Mouse (Mus musculus) MEL (cell line): Measurements from ENCODE around the gene Gadd45g. TPM values are rescaled to one million over a fixed set of nuclear protein-coding genes. Genes with fewer than 3 reads are reported as not detected.

ENCODE experiments used
- DNase-seq: peaks from one replicate; pipeline ENCODE4 v3.0.0; 2011; ENCODE audit warnings: low read depth, low spot score
- H3K27ac ChIP-seq: 2 replicates; pipeline ENCODE4 v1.5.1; 2012; ENCODE audit warnings: low read depth, mild to moderate bottlenecking, control low read depth, low read length, moderate library complexity; ENCODE audit not compliant: control insufficient read depth
- H3K27me3 ChIP-seq, 2 experiments: fragments of 150-350 bp in 1 of 2; sonication (generic) in 1 of 2; 2 replicates each; pipeline ENCODE4 v1.6.1; 2012; ENCODE audit warnings: low read length in 2 of 2, mild to moderate bottlenecking in 2 of 2, improper control_type of control experiment in 1 of 2, moderate library complexity in 1 of 2; ENCODE audit not compliant: insufficient read depth in 2 of 2, control insufficient read depth in 1 of 2
- H3K36me3 ChIP-seq, 2 experiments: 2 replicates each; pipeline ENCODE4 v1.6.1; 2012 to 2014; ENCODE audit warnings: low read length in 2 of 2, improper control_type of control experiment in 1 of 2, inconsistent platforms in 1 of 2, mild to moderate bottlenecking in 1 of 2; ENCODE audit not compliant: insufficient read depth in 2 of 2, control insufficient read depth in 1 of 2
- H3K4me1 ChIP-seq, 2 experiments: fragments of 150-350 bp in 1 of 2; sonication (generic) in 1 of 2; 2 replicates each; pipeline ENCODE4 v1.6.1; 2012; ENCODE audit warnings: low read length in 2 of 2, improper control_type of control experiment in 1 of 2, mild to moderate bottlenecking in 1 of 2; ENCODE audit not compliant: insufficient read depth in 2 of 2, control insufficient read depth in 1 of 2
- H3K4me3 ChIP-seq, 2 experiments: fragments of 150-350 bp in 1 of 2; sonication (generic) in 1 of 2; 2 replicates each; pipeline ENCODE4 v1.5.1; 2012; ENCODE audit warnings: low read depth in 2 of 2, low read length in 2 of 2, mild to moderate bottlenecking in 2 of 2, moderate library complexity in 2 of 2, control low read depth in 1 of 2, improper control_type of control experiment in 1 of 2; ENCODE audit not compliant: control insufficient read depth in 1 of 2, insufficient read depth in 1 of 2
- H3K79me2 ChIP-seq: 2 replicates; pipeline ENCODE4 v1.6.1; 2012; ENCODE audit warnings: mild to moderate bottlenecking, low read length, moderate library complexity; ENCODE audit not compliant: control insufficient read depth, poor library complexity, insufficient read depth
- H3K9ac ChIP-seq: 2 replicates; pipeline ENCODE4 v1.6.1; 2012; ENCODE audit warnings: low read depth, mild to moderate bottlenecking, control low read depth, low read length, moderate library complexity; ENCODE audit not compliant: control insufficient read depth, poor library complexity, severe bottlenecking
- H3K9me3 ChIP-seq: fragments of 150-350 bp; sonication (generic); replicated peaks from 2 replicates; pipeline ENCODE4 v1.6.1; 2012; ENCODE audit warnings: mild to moderate bottlenecking, low read length, improper control_type of control experiment, moderate library complexity; ENCODE audit not compliant: insufficient read depth
- CHD1 ChIP-seq: IDR thresholded peaks from 2 replicates; pipeline ENCODE4 v1.6.1; 2012; ENCODE audit warnings: low read depth, mild to moderate bottlenecking, inconsistent platforms, low read length, improper control_type of control experiment
- CHD2 ChIP-seq: IDR thresholded peaks from 2 replicates; pipeline ENCODE4 v1.6.1; 2011; ENCODE audit warnings: low read length, improper control_type of control experiment
- CTCF ChIP-seq, 3 experiments: IDR thresholded peaks in 2 of 3; conservative IDR thresholded peaks in 1 of 3; 2 replicates each; pipeline ENCODE4 v1.5.1; 2011 to 2012; ENCODE audit warnings: low read length in 3 of 3, low read depth in 2 of 3, mild to moderate bottlenecking in 2 of 3, improper control_type of control experiment in 1 of 3, inconsistent platforms in 1 of 3, mixed read lengths in 1 of 3, moderate library complexity in 1 of 3; ENCODE audit not compliant: control insufficient read depth in 1 of 3, insufficient read depth in 1 of 3, poor library complexity in 1 of 3, severe bottlenecking in 1 of 3
- E2F4 ChIP-seq: IDR thresholded peaks from 2 replicates; pipeline ENCODE4 v1.6.1; 2011; ENCODE audit warnings: low read depth, low read length, improper control_type of control experiment, borderline replicate concordance
- EP300 ChIP-seq, 2 experiments: IDR thresholded peaks; 2 replicates each; pipeline ENCODE4 v1.6.1; 2011; ENCODE audit warnings: improper control_type of control experiment in 2 of 2, low read length in 2 of 2, low read depth in 1 of 2, mild to moderate bottlenecking in 1 of 2
- GABPA ChIP-seq: IDR thresholded peaks from 2 replicates; pipeline ENCODE4 v1.6.1; 2012; ENCODE audit warnings: low read depth, mild to moderate bottlenecking, inconsistent platforms, low read length, improper control_type of control experiment, moderate library complexity
- HCFC1 ChIP-seq: IDR thresholded peaks from 2 replicates; pipeline ENCODE4 v1.6.1; 2012; ENCODE audit warnings: low read depth, mild to moderate bottlenecking, inconsistent platforms, low read length, improper control_type of control experiment, moderate library complexity
- MAZ ChIP-seq: IDR thresholded peaks from 2 replicates; pipeline ENCODE4 v1.6.1; 2012; ENCODE audit warnings: low read depth, mild to moderate bottlenecking, inconsistent platforms, low read length, improper control_type of control experiment
- MEF2A ChIP-seq: IDR thresholded peaks from 2 replicates; pipeline ENCODE4 v1.6.1; 2014; ENCODE audit warnings: low read depth, mild to moderate bottlenecking, inconsistent platforms, low read length, improper control_type of control experiment; ENCODE audit not compliant: poor library complexity, insufficient replicate concordance, severe bottlenecking; ENCODE audit errors: extremely low read depth
- POLR2A ChIP-seq, 2 experiments: IDR thresholded peaks; 2 replicates each; pipeline ENCODE4 v1.6.1; 2011 to 2012; ENCODE audit warnings: low read length in 2 of 2, mild to moderate bottlenecking in 2 of 2, control low read depth in 1 of 2, improper control_type of control experiment in 1 of 2, low read depth in 1 of 2, moderate library complexity in 1 of 2; ENCODE audit not compliant: control insufficient read depth in 1 of 2, insufficient read depth in 1 of 2, poor library complexity in 1 of 2
- POLR2AphosphoS2 ChIP-seq: IDR thresholded peaks from 2 replicates; pipeline ENCODE4 v1.6.1; 2011; ENCODE audit warnings: low read length, improper control_type of control experiment
- POLR2AphosphoS5 ChIP-seq: IDR thresholded peaks from 2 replicates; pipeline ENCODE4 v1.6.1; 2012; ENCODE audit warnings: low read depth, borderline replicate concordance, mild to moderate bottlenecking, inconsistent platforms, low read length, moderate library complexity, mixed read lengths
- RAD21 ChIP-seq: IDR thresholded peaks from 2 replicates; pipeline ENCODE4 v1.6.1; 2011; ENCODE audit warnings: mild to moderate bottlenecking, low read depth, low read length, improper control_type of control experiment
- RCOR1 ChIP-seq: IDR thresholded peaks from 2 replicates; pipeline ENCODE4 v1.6.1; 2012; ENCODE audit warnings: low read depth, mild to moderate bottlenecking, inconsistent platforms, low read length, improper control_type of control experiment
- SIN3A ChIP-seq: IDR thresholded peaks from 2 replicates; pipeline ENCODE4 v1.6.1; 2012; ENCODE audit warnings: low read length, improper control_type of control experiment, inconsistent platforms
- TAL1 ChIP-seq: IDR thresholded peaks from 2 replicates; pipeline ENCODE4 v1.6.1; 2012; ENCODE audit warnings: mild to moderate bottlenecking, inconsistent platforms, low read length, moderate library complexity, mixed read lengths
- USF2 ChIP-seq, 2 experiments: IDR thresholded peaks; 2 replicates each; pipeline ENCODE4 v1.6.1; 2011 to 2012; ENCODE audit warnings: improper control_type of control experiment in 2 of 2, low read length in 2 of 2, borderline replicate concordance in 1 of 2, inconsistent platforms in 1 of 2, low read depth in 1 of 2, mild to moderate bottlenecking in 1 of 2; ENCODE audit not compliant: insufficient read depth in 1 of 2
- ZMIZ1 ChIP-seq: IDR thresholded peaks from 2 replicates; pipeline ENCODE4 v1.6.1; 2012; ENCODE audit warnings: low read depth, mild to moderate bottlenecking, inconsistent platforms, low read length, improper control_type of control experiment, moderate library complexity
- polyA plus RNA-seq, 2 experiments: library from polyadenylated mRNA; stranded (reverse) in 1 of 2; unstranded in 1 of 2; fragments of >175 nt in 1 of 2; fragments of >200 nt in 1 of 2; gene quantifications; 2 replicates each; pipeline versions ENCODE4 v1.2.1 to v1.2.4; 2012; ENCODE audit warnings: low replicate concordance in 2 of 2, low read depth in 1 of 2; ENCODE audit not compliant: insufficient read length in 2 of 2, insufficient read depth in 1 of 2, missing spikeins in 1 of 2
- total RNA-seq: library from RNA; depleted of rRNA; stranded (reverse); fragments of 300-350 nt; gene quantifications from 2 replicates; pipeline ENCODE4 v1.2.3, GENCODE M21; 2012

The Gadd45g gene
- total and polyA plus RNA-seq, 3 experiments = 7.2 to 11.0 TPM; not detected in 1

- no peak for DNase-seq
- no peak for TF ChIP-seq GABPA
- Histone ChIP-seq H3K79me2 (no peaks in the 10 kb centered on the region), H3K4me3 (no peak overlapping the region), H3K4me1 (no peaks in the 10 kb centered on the region), H3K9me3 (no peaks in the 10 kb centered on the region), H3K27me3 (no peaks in the 10 kb centered on the region), H3K9ac (no peak overlapping the region), H3K36me3 (no peaks in the 10 kb centered on the region), H3K27ac (no peak overlapping the region)
Measured at GRCm38 (mm10) chr13:51879571-51879970, 33.1 kb downstream of the Gadd45g start.

GRCm38 (mm10) chr13:51880019-51880418 is 33.5 kb downstream of the Gadd45g start:
- no peaks in the 10 kb centered on the region for H3K27me3 ChIP-seq
- H3K79me2 ChIP-seq = no peaks in the 10 kb centered on the region
- H3K4me1 ChIP-seq = no peaks in the 10 kb centered on the region
- no peaks in the 10 kb centered on the region for H3K9me3 ChIP-seq
- DNase-seq = no peak
- no peak overlapping the region for H3K9ac ChIP-seq
- H3K27ac ChIP-seq = no peak overlapping the region
- TF ChIP-seq RAD21 (no peak), ZMIZ1 (no peak), CHD2 (no peak), RCOR1 (no peak), MAZ (no peak), EP300 (IDR thresholded peaks at IDR 0.05; ENCODE audit: low read depth in 1 of 2, low read length in 2 of 2) (no peak), SIN3A (no peak), CTCF (IDR thresholded peaks at IDR 0.05 in 2 of 3, conservative IDR thresholded peaks at IDR 0.05 in 1 of 3; ENCODE audit: control insufficient read depth in 1 of 3, insufficient read depth in 1 of 3, low read depth in 2 of 3, low read length in 3 of 3, poor library complexity in 1 of 3, severe bottlenecking in 1 of 3) (no peak), TAL1 (no peak), POLR2AphosphoS5 (no peak), CHD1 (no peak), USF2 (IDR thresholded peaks at IDR 0.05; ENCODE audit: borderline replicate concordance in 1 of 2, insufficient read depth in 1 of 2, low read depth in 1 of 2, low read length in 2 of 2) (no peak), E2F4 (no peak), MEF2A (no peak), POLR2AphosphoS2 (no peak), HCFC1 (no peak), GABPA (no peak), POLR2A (IDR thresholded peaks at IDR 0.05; ENCODE audit: control insufficient read depth in 1 of 2, insufficient read depth in 1 of 2, low read depth in 1 of 2, low read length in 2 of 2, poor library complexity in 1 of 2) (no peak)
- H3K4me3 ChIP-seq = no peak overlapping the region
- no peaks in the 10 kb centered on the region for H3K36me3 ChIP-seq
